Comparison of ENCODE assay signal across 8 mouse cellular contexts in the genomic region with DNA sequence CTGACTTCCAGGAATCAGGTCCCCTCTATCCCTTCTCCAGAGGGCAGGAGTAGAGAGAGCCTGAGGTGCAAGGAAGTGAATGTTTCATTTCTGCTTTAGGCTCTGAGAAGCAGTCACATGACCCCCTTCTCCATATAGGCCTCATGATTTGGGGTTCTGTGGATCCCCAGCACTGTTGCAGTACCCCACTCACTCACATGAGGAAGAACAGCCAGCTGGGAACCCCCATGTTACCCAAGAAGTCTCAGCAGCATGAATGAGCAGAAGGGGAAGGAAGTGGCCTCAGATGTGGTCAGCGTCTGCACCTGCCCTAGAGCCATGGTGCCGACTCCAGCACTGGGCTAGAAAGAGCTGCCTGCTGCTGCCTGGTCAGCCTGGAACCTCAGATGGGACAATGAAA. TPM values are rescaled to one million over a fixed set of nuclear protein-coding genes. Genes with fewer than 3 reads are reported as not detected.
DNase-seq lines count a peak whose midpoint lies in the region; ATAC-seq and TF ChIP-seq lines count a peak whose summit lies in the region.

No protein-coding gene starts in this region.

- no peaks in the 10 kb centered on the region for H3K9me3 ChIP-seq in neural tube, embryonic 13.5 days
- no peaks in the 10 kb centered on the region for H3K9me3 ChIP-seq in heart, embryonic 16.5 days (replicated peaks; ENCODE audit: control insufficient read depth, low read length)
- H3K9me3 ChIP-seq in lung, postnatal 0 days (ENCODE audit: low read length), result no peaks in the 10 kb centered on the region

- WGBS in neural tube, embryonic 13.5 days, result 78% methylated on average over 2 of the region's 2 CpGs
- WGBS in heart, embryonic 16.5 days, result 55% methylated on average over 2 of the region's 2 CpGs
- 70% methylated on average over 2 of the region's 2 CpGs for WGBS in lung, postnatal 0 days

- H3K27ac ChIP-seq in neural tube, embryonic 13.5 days (replicated peaks), result peak overlapping the region; percentile 84
- H3K27ac ChIP-seq in heart, embryonic 16.5 days (ENCODE audit: low read length), result peak overlapping the region; percentile 60; the same call in 1 of the 2 replicates
- peak overlapping the region; percentile 20 for H3K27ac ChIP-seq in lung, postnatal 0 days (ENCODE audit: low read length)

- peak overlapping the region; percentile 28; the same call in 1 of the 2 replicates for H3K9ac ChIP-seq in neural tube, embryonic 13.5 days
- H3K9ac ChIP-seq in heart, embryonic 16.5 days (ENCODE audit: low read length), result peak overlapping the region; percentile 23
- no peak overlapping the region for H3K9ac ChIP-seq in lung, postnatal 0 days (replicated peaks; ENCODE audit: low read depth)

- H3K4me2 ChIP-seq in neural tube, embryonic 13.5 days, result no peak overlapping the region
- H3K4me2 ChIP-seq in heart, embryonic 16.5 days (ENCODE audit: low read depth, low read length), result no peak overlapping the region
- no peak overlapping the region for H3K4me2 ChIP-seq in lung, postnatal 0 days (replicated peaks; ENCODE audit: low read depth, low read length)

- TF ChIP-seq CTCF in lung, postnatal 0 days (IDR thresholded peaks at IDR 0.05), result no peak

- no peak for TF ChIP-seq EP300 in lung, postnatal 0 days (IDR thresholded peaks at IDR 0.05)

- H3K36me3 ChIP-seq in neural tube, embryonic 13.5 days, result peaks cover 45% of the 10 kb centered on the region
- H3K36me3 ChIP-seq in heart, embryonic 16.5 days (ENCODE audit: control insufficient read depth, insufficient read depth), result peaks cover 12% of the 10 kb centered on the region; the same call in 1 of the 2 replicates
- H3K36me3 ChIP-seq in lung, postnatal 0 days (ENCODE audit: insufficient read depth, low read length), result peaks cover 9% of the 10 kb centered on the region; the same call in 1 of the 2 replicates
- H3K36me3 ChIP-seq in splenic B cell, adult 2 months (ENCODE audit: control insufficient read depth, insufficient read depth, low read length, poor library complexity, severe bottlenecking), result no peaks in the 10 kb centered on the region

- peaks cover 60% of the 10 kb centered on the region for H3K4me1 ChIP-seq in neural tube, embryonic 13.5 days (replicated peaks)
- peaks cover 39% of the 10 kb centered on the region for H3K4me1 ChIP-seq in heart, embryonic 16.5 days (ENCODE audit: control insufficient read depth, insufficient read depth, low read length)
- H3K4me1 ChIP-seq in lung, postnatal 0 days (ENCODE audit: insufficient read depth, low read depth, low read length), result peaks cover 9% of the 10 kb centered on the region; the same call in 1 of the 2 replicates

- no peak for DNase-seq in neural tube, embryonic 10.5 days (ENCODE audit: extremely low spot score, low spot score)
- DNase-seq in lung, postnatal 0 days (ENCODE audit: low spot score), result peak; percentile 37
- DNase-seq in splenic B cell, adult 2 months (ENCODE audit: low read depth, low spot score), result peak; percentile 93
- DNase-seq in adrenal gland, postnatal 25 days, result no peak
- DNase-seq in kidney, adult 9 months, result no peak
- no peak for DNase-seq in layer of hippocampus, postnatal 36 days

- H3K4me3 ChIP-seq in neural tube, embryonic 13.5 days, result no peak overlapping the region
- no peak overlapping the region for H3K4me3 ChIP-seq in heart, embryonic 16.5 days (ENCODE audit: low read length)
- H3K4me3 ChIP-seq in lung, postnatal 0 days (ENCODE audit: low read depth, low read length), result no peak overlapping the region

- ATAC-seq in neural tube, embryonic 13.5 days (ENCODE audit: low read depth), result no peak
- ATAC-seq in heart, embryonic 16.5 days (replicated peaks; ENCODE audit: extremely low read depth, insufficient read depth, low FRiP score), result no peak
- peak; percentile 13; the same call in 1 of the 2 replicates for ATAC-seq in lung, postnatal 0 days

- H3K27me3 ChIP-seq in neural tube, embryonic 13.5 days, result no peaks in the 10 kb centered on the region
- H3K27me3 ChIP-seq in heart, embryonic 16.5 days (ENCODE audit: control insufficient read depth, insufficient read depth, low read length), result no peaks in the 10 kb centered on the region
- no peaks in the 10 kb centered on the region for H3K27me3 ChIP-seq in lung, postnatal 0 days (replicated peaks; ENCODE audit: insufficient read depth, low read length)
- H3K27me3 ChIP-seq in splenic B cell, adult 2 months (ENCODE audit: control insufficient read depth, insufficient read depth, low read length, poor library complexity, severe bottlenecking), result no peaks in the 10 kb centered on the region

RNA-seq across cellular contexts. Expression of a gene that starts 23.3 kb away (rescaled TPM):
- not detected in 2 replicates for polyA plus RNA-seq in neural tube, embryonic 13.5 days (2015; fragmentation: Nextera tagmentation; extraction: Ambion mirVana)
- 0.30 TPM in 1 of 2 replicates, not detected in the other for polyA plus RNA-seq in heart, embryonic 16.5 days (2015; fragmentation: Nextera tagmentation; extraction: Ambion mirVana)
- polyA plus RNA-seq in lung, postnatal 0 days (2015; fragmentation: Nextera tagmentation; extraction: Ambion mirVana), result 0.46 TPM in 1 of 2 replicates, not detected in the other
- total RNA-seq in adrenal gland, postnatal 25 days (2021), result 0.24 TPM in 1 of 2 replicates, not detected in the other
- total RNA-seq in layer of hippocampus, postnatal 36 days (2021), result not detected

RNA-seq across cellular contexts. Expression of a gene that starts 27.0 kb away (rescaled TPM):
- 86.3 and 90.7 TPM in 2 replicates for polyA plus RNA-seq in neural tube, embryonic 13.5 days (2015; fragmentation: Nextera tagmentation; extraction: Ambion mirVana)
- polyA plus RNA-seq in heart, embryonic 16.5 days (2015; fragmentation: Nextera tagmentation; extraction: Ambion mirVana), result 21.2 and 22.3 TPM in 2 replicates
- 24.4 and 29.1 TPM in 2 replicates for polyA plus RNA-seq in lung, postnatal 0 days (2015; fragmentation: Nextera tagmentation; extraction: Ambion mirVana)
- 32.6 and 40.3 TPM in 2 replicates for total RNA-seq in adrenal gland, postnatal 25 days (2021)
- 100 to 1,000 TPM; 123 to 128 TPM for total RNA-seq in layer of hippocampus, postnatal 36 days (2021)

RNA-seq across cellular contexts. Expression of a gene that starts 34.1 kb away (rescaled TPM):
- 2.6 and 4.0 TPM in 2 replicates for polyA plus RNA-seq in neural tube, embryonic 13.5 days (2015; fragmentation: Nextera tagmentation; extraction: Ambion mirVana)
- 1.3 and 1.4 TPM in 2 replicates for polyA plus RNA-seq in heart, embryonic 16.5 days (2015; fragmentation: Nextera tagmentation; extraction: Ambion mirVana)
- polyA plus RNA-seq in lung, postnatal 0 days (2015; fragmentation: Nextera tagmentation; extraction: Ambion mirVana), result 5.8 and 6.1 TPM in 2 replicates
- total RNA-seq in adrenal gland, postnatal 25 days (2021), result 3.4 TPM in 1 of 2 replicates, not detected in the other
- 1 to 10 TPM in 1 of 2 experiments, not detected in 1; 1.9 TPM for total RNA-seq in layer of hippocampus, postnatal 36 days (2021)

RNA-seq across cellular contexts. Expression of a gene that starts 43.3 kb away (rescaled TPM):
- 1.6 and 1.7 TPM in 2 replicates for polyA plus RNA-seq in neural tube, embryonic 13.5 days (2015; fragmentation: Nextera tagmentation; extraction: Ambion mirVana)
- polyA plus RNA-seq in heart, embryonic 16.5 days (2015; fragmentation: Nextera tagmentation; extraction: Ambion mirVana), result 0.43 and 1.1 TPM in 2 replicates
- 1.2 and 1.4 TPM in 2 replicates for polyA plus RNA-seq in lung, postnatal 0 days (2015; fragmentation: Nextera tagmentation; extraction: Ambion mirVana)
- 2.1 and 3.2 TPM in 2 replicates for total RNA-seq in adrenal gland, postnatal 25 days (2021)
- total RNA-seq in layer of hippocampus, postnatal 36 days (2021), result 1 to 10 TPM; 1.2 to 1.8 TPM

RNA-seq across cellular contexts. Expression of a gene that starts 43.6 kb away (rescaled TPM):
- polyA plus RNA-seq in neural tube, embryonic 13.5 days (2015; fragmentation: Nextera tagmentation; extraction: Ambion mirVana), result 42.1 and 43.5 TPM in 2 replicates
- polyA plus RNA-seq in heart, embryonic 16.5 days (2015; fragmentation: Nextera tagmentation; extraction: Ambion mirVana), result 28.6 and 29.1 TPM in 2 replicates
- 15.8 and 18.9 TPM in 2 replicates for polyA plus RNA-seq in lung, postnatal 0 days (2015; fragmentation: Nextera tagmentation; extraction: Ambion mirVana)
- 22.3 and 24.4 TPM in 2 replicates for total RNA-seq in adrenal gland, postnatal 25 days (2021)
- 10 to 100 TPM; 17.4 to 18.9 TPM for total RNA-seq in layer of hippocampus, postnatal 36 days (2021)

Comparison
In these comparisons a context has a peak if more than half of its experiments do, and no peak if none do; other contexts are left out.
1. H3K27ac ChIP-seq: peak in every context shown above with its lines; median percentile 84 in neural tube, embryonic 13.5 days; 60 in heart, embryonic 16.5 days; 20 in lung, postnatal 0 days.
2. DNase-seq: peak in lung, postnatal 0 days (single experiment) and splenic B cell, adult 2 months (single experiment); none in neural tube, embryonic 10.5 days (single experiment), adrenal gland, postnatal 25 days (single experiment), kidney, adult 9 months (single experiment) and layer of hippocampus, postnatal 36 days (0 of 2).